Mouse (Mus musculus) right cerebral cortex, postnatal 10 days (tissue): Measurements from ENCODE around the gene Dlg2.
A peak's percentile ranks its signal among the peaks of the same experiment; 100 is the strongest.

Source experiments
- DNase-seq, 2 experiments: peaks; one replicate each; pipeline ENCODE4 v3.0.0; 2021; ENCODE audit warnings: low spot score in 2 of 2

Dlg2 gene

GRCm38 (mm10) chr7:92047271-92047670 is 1570.8 kb downstream of the Dlg2 start:
- DNase-seq, result no peak

GRCm38 (mm10) chr7:92048876-92049275 is 1572.4 kb downstream of the Dlg2 start:
- DNase-seq, result no peak

- no peak for DNase-seq
Measured at GRCm38 (mm10) chr7:92066851-92067250, 1590.4 kb downstream of the Dlg2 start.

- DNase-seq, result no peak
Measured at GRCm38 (mm10) chr7:92087429-92087828, 1611.0 kb downstream of the Dlg2 start.

- DNase-seq, result peak; percentile 72 to 81
Measured at GRCm38 (mm10) chr7:92093860-92094259, 1617.4 kb downstream of the Dlg2 start.

DNA sequence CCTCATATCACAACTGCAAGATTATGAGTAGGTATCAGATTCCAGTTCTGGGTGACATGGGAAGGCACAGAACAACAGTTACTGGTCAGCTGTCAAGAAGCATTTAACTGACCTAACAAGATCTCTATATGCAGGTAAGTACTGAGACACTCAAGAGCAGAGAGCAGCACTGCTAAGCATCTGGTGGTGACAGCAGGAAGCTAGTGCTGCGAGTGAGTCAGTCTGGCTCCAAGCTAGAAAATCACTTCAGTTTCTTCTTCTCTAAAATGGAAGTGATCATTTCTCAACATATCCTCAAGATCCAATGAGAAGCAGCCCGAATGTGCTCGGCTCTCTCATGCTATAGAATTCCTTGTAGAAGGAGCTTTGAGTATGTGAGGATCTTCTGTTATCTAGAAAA is 1618.7 kb downstream of the Dlg2 start:
- DNase-seq, result peak; percentile 31 to 35

DNA sequence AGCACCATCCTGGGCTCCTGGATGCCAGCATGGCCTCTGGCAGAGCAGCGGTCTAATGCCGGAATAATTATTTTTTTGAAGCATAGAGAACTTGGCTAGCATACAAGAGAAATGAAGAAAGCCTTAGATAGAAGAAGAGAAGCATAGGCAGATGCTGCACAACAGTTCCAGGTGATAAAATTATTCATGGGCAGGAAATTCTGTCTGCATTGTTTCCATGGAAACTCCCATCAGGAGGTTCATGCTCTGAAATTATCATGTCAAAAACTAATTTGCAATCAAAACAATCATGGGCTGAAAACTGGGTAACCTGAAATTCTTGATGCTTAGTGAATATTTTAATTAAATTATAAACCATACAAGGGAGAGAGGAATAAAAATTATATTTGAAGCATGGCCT is 1624.4 kb downstream of the Dlg2 start:
- DNase-seq, result no peak

DNA sequence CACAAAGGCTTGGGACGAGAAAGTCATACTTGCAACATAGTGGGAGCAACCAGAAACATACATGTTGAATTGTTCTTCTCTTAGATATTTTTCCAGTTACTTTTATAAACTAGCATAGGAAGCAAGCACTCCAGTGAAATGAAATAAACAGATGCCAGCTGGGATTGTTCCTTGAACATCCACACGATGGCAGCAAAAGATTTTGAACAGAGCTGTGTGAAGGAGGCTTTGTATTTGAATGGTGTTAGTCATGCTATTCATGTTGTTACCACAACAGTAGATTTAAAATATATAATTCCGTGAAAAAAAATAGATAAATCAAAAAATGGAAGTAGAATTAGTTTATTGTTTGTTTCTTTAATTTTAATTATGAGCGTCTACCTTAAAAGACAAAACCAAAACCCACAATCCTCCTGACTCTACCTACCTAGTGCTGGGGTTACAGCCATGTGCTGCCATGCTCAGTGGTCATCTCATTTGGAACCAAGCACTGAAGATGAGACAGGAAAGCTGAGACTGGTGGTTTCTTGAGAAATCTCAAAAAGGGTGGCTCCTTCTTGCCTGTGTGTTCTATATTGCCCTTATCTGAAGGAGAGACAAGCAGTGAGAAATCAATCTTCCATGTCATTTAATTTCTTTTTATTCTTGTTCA is 1626.5 kb downstream of the Dlg2 start:
- peak; percentile 78 to 82 for DNase-seq

DNA sequence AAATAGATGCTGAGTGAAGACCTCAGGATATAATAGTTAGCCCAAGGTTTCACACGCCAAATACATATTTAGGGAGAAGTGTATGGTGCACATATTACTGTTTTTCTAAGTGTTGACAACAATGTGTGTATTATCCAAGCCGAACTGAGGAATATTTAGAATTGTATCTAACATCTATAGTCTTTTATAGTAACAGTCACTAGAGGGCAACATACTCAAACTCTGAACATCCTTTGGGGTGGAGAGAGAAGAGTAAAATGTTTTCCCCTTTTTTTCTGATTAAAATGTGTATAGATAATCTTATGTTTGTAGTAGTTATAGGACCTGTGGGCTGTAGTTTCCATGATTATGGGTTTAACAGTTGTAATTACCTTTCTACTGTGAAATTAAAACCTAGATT is 1629.0 kb downstream of the Dlg2 start:
- no peak for DNase-seq

GRCm38 (mm10) chr7:92105956-92106355 is 1629.5 kb downstream of the Dlg2 start:
- peak in 1 of 2 experiments; percentile 22 for DNase-seq

DNA sequence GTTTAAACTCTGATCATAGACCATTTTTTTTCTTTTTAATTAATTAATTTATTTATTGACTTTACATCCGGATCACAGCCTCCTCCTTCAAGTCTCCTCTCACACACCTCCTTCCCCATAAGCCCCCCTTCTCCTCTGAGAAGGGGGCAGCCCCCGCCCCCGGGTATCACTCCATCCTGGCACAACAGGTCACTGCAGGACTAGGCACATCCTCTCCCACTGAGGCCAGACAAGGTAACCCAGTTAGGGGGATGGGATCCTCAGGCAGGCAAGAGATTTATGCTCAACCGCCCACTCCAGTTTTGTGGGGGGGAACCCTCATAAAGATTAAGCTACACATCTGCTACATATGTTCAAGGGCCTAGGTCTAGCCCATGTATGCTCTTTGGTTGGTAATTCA is 1636.6 kb downstream of the Dlg2 start:
- DNase-seq, result no peak

- DNase-seq, result no peak
Measured at GRCm38 (mm10) chr7:92115237-92115871, 1638.9 kb downstream of the Dlg2 start.

DNA sequence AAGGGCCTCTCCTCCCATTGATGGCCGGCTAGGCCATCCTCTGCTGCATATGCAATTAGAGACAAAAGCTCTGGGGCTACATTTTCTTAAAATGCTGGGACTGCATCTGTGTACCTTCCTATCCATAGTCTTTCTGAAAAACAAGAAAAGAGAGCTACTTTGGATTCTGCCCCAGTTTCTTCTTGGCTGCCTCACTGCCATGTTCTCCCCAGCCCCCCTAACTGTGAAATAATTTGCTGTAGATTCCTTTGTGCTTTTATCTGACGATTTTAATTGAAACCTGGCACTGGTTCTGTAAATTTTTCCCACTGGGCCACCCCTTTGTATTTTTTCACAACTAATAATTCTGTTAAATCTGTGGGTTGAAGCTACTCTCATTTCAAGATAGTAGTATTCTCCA is 1646.8 kb downstream of the Dlg2 start:
- no peak for DNase-seq

DNA sequence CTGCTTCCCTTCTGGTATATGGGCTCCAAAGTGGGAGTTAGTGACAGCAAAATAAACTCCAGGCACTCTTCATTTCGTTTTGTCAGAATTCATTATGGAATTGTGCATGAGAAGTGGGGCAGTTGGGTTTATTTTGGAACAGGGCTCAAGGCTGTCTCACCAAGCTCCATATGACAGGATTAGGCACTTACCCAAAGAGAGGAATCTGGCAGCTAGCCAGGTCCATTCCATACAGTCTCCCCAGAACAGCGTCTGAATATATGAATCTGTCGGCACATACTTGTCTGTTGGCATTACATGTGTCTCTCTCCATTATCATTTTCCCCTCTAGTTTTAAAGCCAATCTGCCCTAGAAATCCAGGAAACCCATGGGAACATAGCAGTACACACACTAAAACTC is 1649.4 kb downstream of the Dlg2 start:
- DNase-seq, result peak; percentile 80 to 87

DNA sequence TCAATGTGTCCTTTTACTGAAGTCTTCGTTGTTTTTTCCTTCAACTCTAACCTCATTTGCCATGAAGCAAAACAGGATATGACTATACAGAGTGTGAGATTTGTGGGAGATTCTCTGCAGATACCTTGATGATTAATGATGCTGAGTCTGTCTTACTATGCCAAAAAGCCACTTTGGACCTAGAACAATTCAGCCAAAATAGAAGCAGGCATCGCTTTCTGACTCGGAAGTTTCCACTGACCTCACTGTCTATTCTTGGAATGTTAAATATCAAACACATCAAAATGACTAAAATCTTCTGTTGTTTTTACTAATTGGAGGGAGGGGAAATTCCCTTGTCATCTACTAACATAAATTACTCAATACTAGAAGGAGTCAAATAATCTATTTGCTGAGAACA is 1657.8 kb downstream of the Dlg2 start:
- DNase-seq, result no peak

DNA sequence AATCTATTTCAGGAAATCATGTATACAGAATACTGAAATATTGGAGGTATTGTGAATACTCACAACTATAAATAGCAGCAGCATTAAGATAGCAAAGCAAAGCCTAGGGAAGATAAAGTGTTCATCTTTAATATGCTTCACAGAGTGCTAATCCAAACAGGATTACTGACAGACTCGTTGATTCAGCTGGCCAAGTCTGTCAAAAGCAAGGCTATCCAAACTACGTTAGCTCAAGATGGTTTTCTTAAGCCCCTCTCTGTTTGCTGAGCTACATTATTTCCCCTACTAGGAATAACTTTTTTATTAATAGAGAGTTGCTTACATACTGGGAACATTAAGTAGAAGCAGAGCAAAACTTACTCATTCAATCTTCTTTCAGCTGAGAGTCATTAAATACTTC is 1659.2 kb downstream of the Dlg2 start:
- no peak for DNase-seq

DNA sequence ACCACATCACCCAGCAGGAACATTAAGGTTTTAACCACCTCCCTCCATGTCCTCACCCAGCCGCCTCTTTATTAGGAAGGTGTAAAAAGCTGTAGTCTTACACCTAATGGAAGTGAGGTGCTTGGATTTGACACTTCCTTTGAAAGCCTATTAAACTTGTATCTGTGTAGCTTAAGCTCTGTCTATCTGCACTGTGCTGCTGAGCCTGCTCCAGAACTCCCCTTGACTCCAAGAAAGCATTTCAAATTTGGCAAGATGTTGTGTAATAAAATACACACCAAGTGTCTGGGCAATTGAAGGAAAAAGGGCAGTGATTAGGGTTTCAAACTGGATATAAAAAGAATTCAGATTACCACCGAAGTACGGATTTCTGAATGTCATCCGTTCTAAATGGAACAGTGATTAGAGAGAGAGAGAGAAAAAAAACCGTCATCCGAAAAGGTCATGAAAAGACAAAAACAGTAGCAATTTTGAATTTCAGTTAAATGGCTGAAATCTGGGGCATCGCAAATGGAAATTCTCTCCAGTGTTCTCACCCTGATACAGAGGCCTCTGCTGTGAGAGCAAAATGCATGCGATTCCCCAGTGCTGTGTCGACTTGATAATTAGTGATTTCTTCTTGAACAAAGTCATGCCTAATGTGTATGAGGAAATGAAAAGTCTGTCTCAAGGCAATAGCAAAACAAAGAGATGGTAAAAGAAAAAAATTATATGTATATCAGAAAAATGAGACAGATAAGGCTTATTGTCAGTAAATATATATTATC is 1663.8 kb downstream of the Dlg2 start:
- no peak for DNase-seq

DNA sequence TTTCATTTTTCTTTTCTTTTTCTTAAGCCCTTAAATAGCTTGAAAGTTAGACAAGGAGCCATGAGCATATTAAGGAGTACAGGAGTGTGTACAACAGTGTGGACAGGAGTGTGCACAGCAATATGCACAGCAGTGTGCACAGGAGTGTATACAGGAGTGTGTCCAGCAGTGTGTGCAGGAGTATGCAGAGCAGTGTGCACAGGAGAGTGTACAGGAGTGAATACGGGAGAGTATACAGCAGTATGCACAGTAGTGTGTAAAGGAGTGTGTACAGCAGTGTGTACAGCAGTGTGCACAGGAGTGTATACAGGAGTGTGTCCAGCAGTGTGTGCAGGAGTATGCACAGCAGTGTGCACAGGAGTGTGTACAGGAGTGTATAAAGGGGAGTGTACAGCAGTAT is 1671.0 kb downstream of the Dlg2 start:
- no peak for DNase-seq

DNA sequence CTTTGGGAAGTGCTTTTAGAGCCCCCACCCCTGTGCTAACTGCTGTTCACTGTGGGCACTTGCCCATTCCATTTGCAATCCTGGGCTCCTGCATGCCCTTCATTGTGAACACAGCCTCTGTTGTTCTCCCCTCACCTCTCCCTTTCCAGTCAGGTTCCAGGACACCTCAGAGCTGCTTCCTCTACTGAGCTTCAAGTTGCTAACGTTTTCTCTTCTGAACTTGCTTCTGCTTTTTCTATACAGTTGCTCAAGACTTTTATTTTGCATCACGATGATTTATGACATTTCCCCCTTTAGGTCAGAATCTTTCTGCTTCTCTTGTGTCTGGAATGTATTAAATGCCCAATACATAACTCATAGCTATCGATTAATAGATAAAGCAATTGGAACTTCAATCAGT is 1674.3 kb downstream of the Dlg2 start:
- DNase-seq, result no peak

DNA sequence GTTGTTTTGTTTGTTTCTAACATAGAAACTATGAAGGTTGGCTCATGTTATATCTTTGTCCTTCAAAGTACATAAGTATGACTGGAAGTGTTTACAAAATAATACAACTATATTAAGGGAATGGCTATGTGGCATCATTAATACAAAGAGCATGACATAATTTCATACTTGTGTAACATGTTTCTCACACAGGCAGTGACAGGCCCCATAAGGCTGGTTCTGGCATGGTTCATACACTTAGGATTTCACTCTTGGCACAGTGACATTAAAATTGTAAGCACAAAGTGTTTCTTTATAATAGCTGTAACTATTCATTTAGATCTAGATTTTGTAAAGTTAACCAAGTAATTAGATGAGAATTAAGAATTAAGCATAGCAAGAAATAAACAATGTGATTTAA is 1678.1 kb downstream of the Dlg2 start:
- DNase-seq, result no peak

GRCm38 (mm10) chr7:92163150-92163549 is 1686.7 kb downstream of the Dlg2 start:
- no peak for DNase-seq

- no peak for DNase-seq
Measured at GRCm38 (mm10) chr7:92164316-92164715, 1687.8 kb downstream of the Dlg2 start.
